Mouse (Mus musculus) hindlimb bud, embryonic 11.5 days (tissue): ENCODE data around the gene Cadm3.
"Not testable (repeated sequence)": the region's sequence is repeated elsewhere in the genome, so short reads cannot be mapped to it uniquely, and the experiment has no call there.

ENCODE experiments used
- DNase-seq: peaks from one replicate; pipeline ENCODE4 v3.0.0-alpha.2; 2012; ENCODE audit warnings: low read depth, low spot score; ENCODE audit errors: extremely low spot score

The Cadm3 gene

DNA sequence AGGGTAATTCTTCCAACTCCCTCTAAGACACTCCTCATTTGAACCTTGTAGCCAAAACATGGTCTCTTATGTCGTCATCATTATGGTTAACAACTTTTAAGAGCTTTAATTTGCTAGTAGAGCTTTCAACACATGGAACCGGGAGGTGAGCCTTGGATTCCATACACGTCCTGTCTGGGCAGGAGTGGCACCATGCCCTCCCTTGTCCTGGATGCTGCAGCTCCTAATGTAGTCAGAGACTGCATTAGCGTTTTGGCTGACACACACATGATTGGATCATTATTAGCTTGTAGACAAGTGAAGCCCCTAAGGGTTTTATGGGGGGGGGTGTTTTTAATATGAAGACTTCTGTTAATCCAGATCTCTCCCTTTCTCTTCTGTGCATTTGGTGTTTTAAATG is 42.5 kb downstream of the Cadm3 start:
- no peak for DNase-seq

- no peak for DNase-seq
Measured at GRCm38 (mm10) chr1:173323839-173324585, 43.5 kb downstream of the Cadm3 start.

- DNase-seq, result no peak
Measured at GRCm38 (mm10) chr1:173322249-173322627, 45.3 kb downstream of the Cadm3 start.

- no peak for DNase-seq
Measured at GRCm38 (mm10) chr1:173321593-173322248, 45.8 kb downstream of the Cadm3 start.

GRCm38 (mm10) chr1:173317925-173318477 is 49.5 kb downstream of the Cadm3 start:
- DNase-seq, result no peak

DNA sequence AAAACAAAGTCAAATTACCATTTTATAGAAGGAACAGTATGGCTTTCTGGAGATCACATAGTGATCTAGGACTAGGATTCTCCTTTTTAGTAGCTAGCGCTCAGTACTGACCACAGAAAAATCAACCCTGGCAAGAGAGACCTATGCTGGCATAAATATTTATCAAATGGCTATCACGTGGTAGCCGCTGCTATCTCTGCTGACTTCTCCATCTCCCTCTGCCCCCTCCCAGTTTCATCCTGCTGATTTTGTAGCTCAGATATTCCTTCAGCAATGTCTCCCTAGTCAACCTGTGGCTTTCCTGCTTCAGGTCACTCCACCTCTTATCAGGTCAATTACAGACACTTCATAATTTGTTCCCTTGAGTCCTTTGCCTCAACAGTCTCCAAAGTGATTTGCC is 51.8 kb downstream of the Cadm3 start:
- DNase-seq, result no peak

DNA sequence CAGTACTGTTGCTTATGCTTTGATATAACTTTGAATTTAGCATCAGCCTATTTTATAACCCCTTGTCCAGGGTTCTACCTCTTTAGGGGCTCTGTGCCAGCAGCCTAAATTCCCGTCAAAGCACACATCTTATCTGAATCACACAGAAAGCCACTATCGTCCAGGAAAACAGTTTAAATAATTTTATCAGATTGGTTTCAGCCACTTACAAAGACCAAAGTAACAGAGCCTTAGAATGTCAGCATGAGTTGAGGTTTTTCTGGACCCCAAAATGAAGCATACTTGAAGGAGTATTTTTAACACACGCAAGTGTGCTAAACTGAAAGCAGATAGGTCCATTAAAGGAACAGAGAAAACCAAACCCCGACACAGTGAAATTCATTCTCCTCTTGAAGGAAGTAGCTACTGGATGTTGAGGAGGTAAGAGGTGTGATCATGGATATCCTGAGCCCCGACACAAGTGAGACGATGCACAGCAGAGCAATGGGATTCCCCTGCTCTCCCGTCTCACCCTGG is 53.9 kb downstream of the Cadm3 start:
- DNase-seq, result not testable (repeated sequence)

DNA sequence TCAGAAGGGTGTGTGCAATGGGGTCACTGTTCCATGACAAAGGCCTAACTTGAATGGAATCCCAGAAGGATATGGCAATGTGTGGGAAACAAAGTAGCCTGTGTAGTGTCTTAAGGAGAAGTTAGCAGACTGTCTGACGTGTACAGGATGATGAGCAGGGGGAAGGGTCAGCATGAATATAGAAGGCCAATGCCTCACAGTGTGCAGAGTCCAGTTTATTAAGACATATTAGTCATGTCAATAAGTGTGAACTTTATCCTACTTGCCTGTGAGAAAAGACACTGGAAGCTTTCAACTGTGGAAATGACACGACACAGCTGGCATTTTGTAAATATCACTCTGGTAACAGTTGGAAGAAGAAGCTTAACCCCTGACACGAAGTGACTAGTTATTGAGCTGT is 64.7 kb downstream of the Cadm3 start:
- DNase-seq, result not testable (repeated sequence)
